Mouse (Mus musculus): ENCODE measurements around the gene Stau1. TPM values are rescaled to one million over a fixed set of nuclear protein-coding genes. Genes with fewer than 3 reads are reported as not detected.
A peak's percentile ranks its signal among the peaks of the same experiment; 100 is the strongest.
"Not testable (repeated sequence)": the region's sequence is repeated elsewhere in the genome, so short reads cannot be mapped to it uniquely, and the experiment has no call there.

The Stau1 gene
- polyA plus RNA-seq, 1 experiment: 15.2 TPM

DNA sequence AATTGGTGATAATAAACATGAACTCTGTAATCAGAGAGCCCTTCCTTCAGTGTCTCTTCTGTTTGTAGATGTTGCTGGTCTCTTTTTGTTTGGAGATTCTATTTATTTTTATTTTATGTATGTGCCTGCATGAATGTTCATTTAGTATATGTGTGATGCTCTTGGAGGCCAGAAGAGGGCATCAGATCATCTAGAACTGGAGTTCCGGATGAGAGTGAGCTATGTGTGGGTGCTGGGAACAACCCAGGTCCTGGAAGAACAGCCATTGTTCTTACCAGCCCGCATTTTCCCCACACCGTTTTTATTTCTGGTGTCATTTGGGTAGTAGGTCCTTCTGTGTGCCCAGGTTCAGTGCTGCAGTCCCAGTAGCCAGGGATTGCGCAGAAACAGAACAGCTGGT, 34.4 kb upstream of the Stau1 start:
- over 99% methylated on average over 4 of the region's 4 CpGs for WGBS
- H3K36me3 ChIP-seq (ENCODE audit: control insufficient read depth, insufficient read depth, low read length): peaks cover 54% of the 10 kb centered on the region
- H3K27ac ChIP-seq (ENCODE audit: insufficient read depth, low read length): no peak overlapping the region
- TF ChIP-seq CTCF (IDR thresholded peaks at IDR 0.05; ENCODE audit: extremely low read depth, insufficient read depth, insufficient read length, insufficient replicate concordance) (no peak), POLR2A (IDR thresholded peaks at IDR 0.05; ENCODE audit: low read depth, low read length) (no peak)
- DNase-seq (ENCODE audit: low read depth in 1 of 2, low spot score in 2 of 2): no peak
- no peak overlapping the region for H3K4me3 ChIP-seq (ENCODE audit: extremely low read depth, insufficient read depth, insufficient read length)
- no peaks in the 10 kb centered on the region for H3K4me1 ChIP-seq (ENCODE audit: control insufficient read depth, insufficient read depth, insufficient read length)
- H3K27me3 ChIP-seq (ENCODE audit: control insufficient read depth, insufficient read depth, low read length): no peaks in the 10 kb centered on the region

- no peak for DNase-seq (ENCODE audit: low read depth in 1 of 2, low spot score in 2 of 2)
- Histone ChIP-seq H3K4me3 (ENCODE audit: extremely low read depth, insufficient read depth, insufficient read length) (no peak overlapping the region), H3K27me3 (ENCODE audit: control insufficient read depth, insufficient read depth, low read length) (no peaks in the 10 kb centered on the region), H3K27ac (ENCODE audit: insufficient read depth, low read length) (no peak overlapping the region), H3K4me1 (ENCODE audit: control insufficient read depth, insufficient read depth, insufficient read length) (no peaks in the 10 kb centered on the region), H3K36me3 (ENCODE audit: control insufficient read depth, insufficient read depth, low read length) (peaks cover 51% of the 10 kb centered on the region)
- TF ChIP-seq POLR2A (IDR thresholded peaks at IDR 0.05; ENCODE audit: low read depth, low read length) (no peak), CTCF (IDR thresholded peaks at IDR 0.05; ENCODE audit: extremely low read depth, insufficient read depth, insufficient read length, insufficient replicate concordance) (no peak)
- WGBS: 96% methylated on average over 7 of the region's 7 CpGs
Observed at GRCm38 (mm10) chr2:167028553-167028952, 32.5 kb upstream of the Stau1 start.

- H3K27me3 ChIP-seq (ENCODE audit: control insufficient read depth, insufficient read depth, low read length): no peaks in the 10 kb centered on the region
- H3K27ac ChIP-seq (ENCODE audit: insufficient read depth, low read length): no peak overlapping the region
- H3K4me1 ChIP-seq (ENCODE audit: control insufficient read depth, insufficient read depth, insufficient read length): peaks cover 7% of the 10 kb centered on the region; the same call in 1 of the 2 replicates
- TF ChIP-seq CTCF (IDR thresholded peaks at IDR 0.05; ENCODE audit: extremely low read depth, insufficient read depth, insufficient read length, insufficient replicate concordance) (no peak), POLR2A (IDR thresholded peaks at IDR 0.05; ENCODE audit: low read depth, low read length) (no peak)
- no peak overlapping the region for H3K4me3 ChIP-seq (ENCODE audit: extremely low read depth, insufficient read depth, insufficient read length)
- DNase-seq (ENCODE audit: low read depth in 1 of 2, low spot score in 2 of 2): no peak
- WGBS: 95% methylated on average over 10 of the region's 10 CpGs
- H3K36me3 ChIP-seq (ENCODE audit: control insufficient read depth, insufficient read depth, low read length): peaks cover 28% of the 10 kb centered on the region
Observed at GRCm38 (mm10) chr2:167019396-167019795, 23.3 kb upstream of the Stau1 start.

- Histone ChIP-seq H3K27ac (ENCODE audit: insufficient read depth, low read length) (peak overlapping the region; percentile 76), H3K27me3 (ENCODE audit: control insufficient read depth, insufficient read depth, low read length) (no peaks in the 10 kb centered on the region), H3K36me3 (ENCODE audit: control insufficient read depth, insufficient read depth, low read length) (peaks cover 9% of the 10 kb centered on the region), H3K4me3 (ENCODE audit: extremely low read depth, insufficient read depth, insufficient read length) (peak overlapping the region; percentile 94), H3K4me1 (ENCODE audit: control insufficient read depth, insufficient read depth, insufficient read length) (peaks cover 7% of the 10 kb centered on the region; the same call in 1 of the 2 replicates)
- WGBS: under 1% methylated on average over 19 of the region's 21 CpGs
- TF ChIP-seq CTCF (IDR thresholded peaks at IDR 0.05; ENCODE audit: extremely low read depth, insufficient read depth, insufficient read length, insufficient replicate concordance) (no peak), POLR2A (IDR thresholded peaks at IDR 0.05; ENCODE audit: low read depth, low read length) (no peak)
- no peak for DNase-seq (ENCODE audit: low read depth in 1 of 2, low spot score in 2 of 2)
Observed at GRCm38 (mm10) chr2:167015382-167015718, 19.3 kb upstream of the Stau1 start.

GRCm38 (mm10) chr2:167014702-167015381, 18.7 kb upstream of the Stau1 start, which contains the start of gene Ddx27:
Gene Ddx27, plus strand, starts transcription at chr2:167015193.
- Histone ChIP-seq H3K4me3 (ENCODE audit: extremely low read depth, insufficient read depth, insufficient read length) (peak within 1 kb of the TSS; percentile 94), H3K4me1 (ENCODE audit: control insufficient read depth, insufficient read depth, insufficient read length) (peaks cover 7% of the 10 kb centered on the region; the same call in 1 of the 2 replicates), H3K27ac (ENCODE audit: insufficient read depth, low read length) (peak within 1 kb of the TSS; percentile 76), H3K36me3 (ENCODE audit: control insufficient read depth, insufficient read depth, low read length) (peaks cover 7% of the 10 kb centered on the region), H3K27me3 (ENCODE audit: control insufficient read depth, insufficient read depth, low read length) (no peaks in the 10 kb centered on the region)
- WGBS: 2% methylated on average over 37 of the region's 37 CpGs
- TF ChIP-seq CTCF (IDR thresholded peaks at IDR 0.05; ENCODE audit: extremely low read depth, insufficient read depth, insufficient read length, insufficient replicate concordance): no peak
- peak; percentile 68 for TF ChIP-seq POLR2A (IDR thresholded peaks at IDR 0.05; ENCODE audit: low read depth, low read length)
- peak; percentile 83 to 90 for DNase-seq (ENCODE audit: low read depth in 1 of 2, low spot score in 2 of 2)

DNA sequence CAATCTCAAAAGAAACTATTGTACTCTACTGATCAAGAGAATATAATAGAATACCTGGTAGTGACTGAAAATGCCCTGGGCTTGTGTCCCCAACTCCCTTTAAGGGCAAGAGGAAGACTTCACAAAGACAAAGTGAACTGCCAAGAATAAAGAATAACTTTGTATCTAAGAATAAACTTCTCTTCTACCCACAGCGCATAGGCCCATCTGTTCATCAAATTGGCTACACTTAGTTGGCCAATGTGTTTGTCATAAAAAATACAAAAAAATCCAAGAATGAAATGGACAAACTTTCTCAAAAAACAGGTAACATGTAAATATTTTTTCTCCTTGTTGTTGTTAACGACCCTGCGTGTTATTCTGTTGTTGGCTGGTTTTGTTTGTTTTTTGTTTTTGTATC, 14.4 kb upstream of the Stau1 start:
- no peaks in the 10 kb centered on the region for H3K27me3 ChIP-seq (ENCODE audit: control insufficient read depth, insufficient read depth, low read length)
- WGBS: 94% methylated on average over 3 of the region's 3 CpGs
- H3K27ac ChIP-seq (ENCODE audit: insufficient read depth, low read length): no peak overlapping the region
- H3K4me3 ChIP-seq (ENCODE audit: extremely low read depth, insufficient read depth, insufficient read length): no peak overlapping the region
- H3K36me3 ChIP-seq (ENCODE audit: control insufficient read depth, insufficient read depth, low read length): no peaks in the 10 kb centered on the region
- no peak for TF ChIP-seq CTCF (IDR thresholded peaks at IDR 0.05; ENCODE audit: extremely low read depth, insufficient read depth, insufficient read length, insufficient replicate concordance)
- TF ChIP-seq POLR2A (IDR thresholded peaks at IDR 0.05; ENCODE audit: low read depth, low read length): no peak
- no peak for DNase-seq (ENCODE audit: low read depth in 1 of 2, low spot score in 2 of 2)
- H3K4me1 ChIP-seq (ENCODE audit: control insufficient read depth, insufficient read depth, insufficient read length): peaks cover 4% of the 10 kb centered on the region; the same call in 1 of the 2 replicates

- DNase-seq (ENCODE audit: low read depth in 1 of 2, low spot score in 2 of 2): no peak
- H3K27me3 ChIP-seq (ENCODE audit: control insufficient read depth, insufficient read depth, low read length): no peaks in the 10 kb centered on the region
- no peak overlapping the region for H3K27ac ChIP-seq (ENCODE audit: insufficient read depth, low read length)
- TF ChIP-seq CTCF (IDR thresholded peaks at IDR 0.05; ENCODE audit: extremely low read depth, insufficient read depth, insufficient read length, insufficient replicate concordance): no peak
- no peak for TF ChIP-seq POLR2A (IDR thresholded peaks at IDR 0.05; ENCODE audit: low read depth, low read length)
- WGBS: 87% methylated on average over 4 of the region's 4 CpGs
- H3K4me3 ChIP-seq (ENCODE audit: extremely low read depth, insufficient read depth, insufficient read length): no peak overlapping the region
- peaks cover under 1% of the 10 kb centered on the region; the same call in 1 of the 2 replicates for H3K4me1 ChIP-seq (ENCODE audit: control insufficient read depth, insufficient read depth, insufficient read length)
- H3K36me3 ChIP-seq (ENCODE audit: control insufficient read depth, insufficient read depth, low read length): no peaks in the 10 kb centered on the region
Observed at GRCm38 (mm10) chr2:167009483-167009882, 13.4 kb upstream of the Stau1 start.

- H3K27me3 ChIP-seq (ENCODE audit: control insufficient read depth, insufficient read depth, low read length); H3K36me3 ChIP-seq (ENCODE audit: control insufficient read depth, insufficient read depth, low read length); H3K27ac ChIP-seq (ENCODE audit: insufficient read depth, low read length); H3K4me1 ChIP-seq (ENCODE audit: control insufficient read depth, insufficient read depth, insufficient read length); H3K4me3 ChIP-seq (ENCODE audit: extremely low read depth, insufficient read depth, insufficient read length); DNase-seq (ENCODE audit: low read depth in 1 of 2, low spot score in 2 of 2): not testable (repeated sequence)
- 56% methylated on average over 4 of the region's 4 CpGs for WGBS
Observed at GRCm38 (mm10) chr2:167007565-167007964, 11.5 kb upstream of the Stau1 start.
